Mouse (Mus musculus): Measurements from ENCODE around the gene Wwc2. TPM values are rescaled to one million over a fixed set of nuclear protein-coding genes. Genes with fewer than 3 reads are reported as not detected.

Wwc2 gene
- polyA plus RNA-seq, 1 experiment from 2014 or later = 18.3 TPM

DNA sequence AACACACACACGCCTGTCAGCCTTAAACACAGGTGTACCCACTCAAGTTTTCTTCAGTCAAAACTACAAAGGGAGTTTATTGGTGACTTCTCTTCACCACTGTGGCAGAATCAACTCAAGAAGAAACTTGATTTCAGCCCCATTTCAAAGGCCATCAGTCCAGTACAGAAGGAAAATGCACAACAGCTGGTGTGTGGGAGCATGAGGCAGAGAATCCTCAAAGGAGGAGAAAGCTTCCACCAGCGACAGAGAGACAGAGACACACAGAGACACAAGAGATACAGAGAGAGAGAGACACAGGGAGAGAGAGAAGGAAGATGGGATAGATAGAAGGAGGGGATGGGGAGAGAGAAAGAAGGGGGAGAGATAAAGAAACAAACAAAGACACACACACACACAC, 188.4 kb downstream of the Wwc2 start:
- H3K4me2 ChIP-seq (ENCODE audit: low read length) = no peak overlapping the region
- 68% methylated on average over 2 of the region's 2 CpGs for WGBS

DNA sequence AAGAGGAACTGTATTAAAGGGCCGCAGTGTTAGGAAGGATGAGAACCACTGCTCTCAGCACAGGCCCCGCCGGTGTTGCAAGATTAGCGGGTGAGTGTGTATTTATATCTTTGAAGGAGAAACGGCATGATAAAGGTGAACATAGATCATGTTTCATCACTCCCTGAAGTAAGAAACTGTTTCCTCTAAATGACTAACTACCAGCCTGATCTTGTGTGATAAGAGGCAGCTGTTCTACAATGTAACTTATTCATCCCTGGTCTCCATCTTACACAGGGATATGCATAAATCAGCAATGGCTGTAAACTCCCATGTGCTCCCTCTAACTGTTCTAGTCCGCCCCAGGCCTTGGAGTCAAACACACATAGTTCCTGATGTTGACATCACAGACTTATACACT, 191.3 kb downstream of the Wwc2 start:
- TF ChIP-seq CTCF (IDR thresholded peaks at IDR 0.05; ENCODE audit: low read depth) = no peak
- no peaks in the 10 kb centered on the region for H3K4me1 ChIP-seq (replicated peaks; ENCODE audit: insufficient read depth, low read length)
- no peak overlapping the region for H3K27ac ChIP-seq
- H3K4me2 ChIP-seq (ENCODE audit: low read length) = no peak overlapping the region
- no peaks in the 10 kb centered on the region for H3K9me3 ChIP-seq (replicated peaks; ENCODE audit: low read length)
- H3K4me3 ChIP-seq (replicated peaks; ENCODE audit: low read depth, low read length) = no peak overlapping the region
- no peaks in the 10 kb centered on the region for H3K27me3 ChIP-seq (ENCODE audit: insufficient read depth, low read length)
- H3K9ac ChIP-seq (ENCODE audit: low read depth, low read length) = no peak overlapping the region
- DNase-seq (ENCODE audit: low spot score) = peak; percentile 53
- WGBS = 17% methylated on average over 6 of the region's 6 CpGs
- no peaks in the 10 kb centered on the region for H3K36me3 ChIP-seq (ENCODE audit: insufficient read depth, low read length)
- ATAC-seq (replicated peaks; ENCODE audit: low FRiP score, low read depth) = no peak

More for the DNA sequence above, 188.4 kb downstream of the Wwc2 start:
- H3K36me3 ChIP-seq (ENCODE audit: insufficient read depth, low read length) = no peaks in the 10 kb centered on the region
- H3K9me3 ChIP-seq (replicated peaks; ENCODE audit: low read length) = no peaks in the 10 kb centered on the region
- no peak overlapping the region for H3K27ac ChIP-seq
- no peak for TF ChIP-seq CTCF (IDR thresholded peaks at IDR 0.05; ENCODE audit: low read depth)
- H3K27me3 ChIP-seq (ENCODE audit: insufficient read depth, low read length) = no peaks in the 10 kb centered on the region
- ATAC-seq (replicated peaks; ENCODE audit: low FRiP score, low read depth) (no peak), DNase-seq (ENCODE audit: low spot score) (no peak)
- no peak overlapping the region for H3K9ac ChIP-seq (ENCODE audit: low read depth, low read length)
- 0 out of 2 replicates have a peak, but pooled peaks cover 5% of the 10 kb centered on the region for H3K4me1 ChIP-seq (replicated peaks; ENCODE audit: insufficient read depth, low read length)
- H3K4me3 ChIP-seq (replicated peaks; ENCODE audit: low read depth, low read length) = no peak overlapping the region

DNA sequence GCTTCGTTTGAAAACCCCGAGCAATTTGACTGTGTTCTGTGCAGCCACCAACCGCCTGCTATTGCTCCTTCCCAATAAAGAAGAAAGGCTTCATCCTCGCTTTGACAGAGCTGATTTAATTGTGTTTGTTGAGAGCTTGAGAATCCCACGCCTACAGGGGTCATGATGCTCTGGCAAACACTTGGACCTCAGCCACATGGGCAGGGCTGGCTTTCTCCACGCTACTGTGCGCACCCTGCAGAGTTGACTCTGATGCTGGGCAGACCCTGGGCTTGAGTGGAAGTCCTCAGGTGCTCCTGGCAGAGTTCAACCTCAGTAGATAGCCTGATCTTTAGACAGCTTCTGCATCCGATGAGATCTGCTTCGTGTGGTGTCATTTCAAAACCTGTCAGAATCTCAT, 198.7 kb downstream of the Wwc2 start:
- ATAC-seq (replicated peaks; ENCODE audit: low FRiP score, low read depth) = no peak
- DNase-seq (ENCODE audit: low spot score) = no peak
- WGBS = 63% methylated on average over 9 of the region's 9 CpGs

DNA sequence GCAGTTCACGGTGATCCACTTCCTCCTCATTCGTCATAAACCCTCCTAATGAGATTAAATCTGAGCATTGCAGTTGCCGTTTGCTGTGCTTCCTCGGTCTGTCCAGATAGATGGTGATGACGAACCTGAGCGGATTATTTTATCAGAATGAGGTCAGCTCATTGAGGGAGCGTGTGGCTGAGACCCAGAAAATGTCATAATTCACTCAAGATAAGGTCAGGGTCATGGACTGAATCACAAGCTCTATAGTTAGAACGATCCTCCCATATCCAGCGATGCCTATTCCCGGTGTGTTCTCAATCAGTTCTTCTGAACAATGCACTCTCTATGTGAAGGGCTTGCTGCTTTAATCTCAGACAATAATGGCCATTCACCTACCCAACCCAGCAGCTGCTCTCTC, 203.0 kb downstream of the Wwc2 start:
- no peaks in the 10 kb centered on the region for H3K27me3 ChIP-seq (ENCODE audit: insufficient read depth, low read length)
- H3K36me3 ChIP-seq (ENCODE audit: insufficient read depth, low read length) = no peaks in the 10 kb centered on the region
- no peak overlapping the region for H3K4me2 ChIP-seq (ENCODE audit: low read length)
- no peak for TF ChIP-seq CTCF (IDR thresholded peaks at IDR 0.05; ENCODE audit: low read depth)
- WGBS = 33% methylated on average over 10 of the region's 10 CpGs
- H3K9ac ChIP-seq (ENCODE audit: low read depth, low read length) = no peak overlapping the region
- H3K27ac ChIP-seq = no peak overlapping the region
- no peaks in the 10 kb centered on the region for H3K4me1 ChIP-seq (replicated peaks; ENCODE audit: insufficient read depth, low read length)
- 0 out of 2 replicates have a peak, but pooled peaks have one; percentile 40 for ATAC-seq (replicated peaks; ENCODE audit: low FRiP score, low read depth)
- no peak overlapping the region for H3K4me3 ChIP-seq (replicated peaks; ENCODE audit: low read depth, low read length)
- no peak for DNase-seq (ENCODE audit: low spot score)
- H3K9me3 ChIP-seq (replicated peaks; ENCODE audit: low read length) = no peaks in the 10 kb centered on the region

More for the DNA sequence above, 198.7 kb downstream of the Wwc2 start:
- Histone ChIP-seq H3K9ac (ENCODE audit: low read depth, low read length) (no peak overlapping the region), H3K4me1 (replicated peaks; ENCODE audit: insufficient read depth, low read length) (no peaks in the 10 kb centered on the region), H3K4me3 (replicated peaks; ENCODE audit: low read depth, low read length) (no peak overlapping the region), H3K9me3 (replicated peaks; ENCODE audit: low read length) (no peaks in the 10 kb centered on the region), H3K4me2 (ENCODE audit: low read length) (no peak overlapping the region), H3K36me3 (ENCODE audit: insufficient read depth, low read length) (no peaks in the 10 kb centered on the region), H3K27me3 (ENCODE audit: insufficient read depth, low read length) (no peaks in the 10 kb centered on the region), H3K27ac (no peak overlapping the region)
- TF ChIP-seq CTCF (IDR thresholded peaks at IDR 0.05; ENCODE audit: low read depth) = no peak

DNA sequence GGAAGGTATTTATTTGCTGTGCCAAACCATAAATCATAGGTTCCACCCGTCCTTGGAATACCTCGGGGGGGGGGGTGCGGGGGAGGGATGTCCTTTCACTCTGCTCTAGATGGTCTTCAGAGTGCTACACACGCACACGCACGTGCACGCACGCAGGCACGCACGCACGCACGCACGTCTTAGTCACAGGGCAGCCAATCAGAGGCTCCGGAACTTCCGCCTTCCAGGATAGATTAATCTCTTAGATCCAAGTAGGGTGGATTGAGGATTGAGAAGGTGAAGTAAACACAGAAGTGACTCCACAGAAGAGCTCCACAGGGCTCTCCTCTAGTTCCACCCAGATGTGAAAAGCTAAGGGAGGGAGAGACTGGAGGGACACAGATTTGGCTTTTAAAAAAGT, 204.4 kb downstream of the Wwc2 start:
- Histone ChIP-seq H3K4me1 (replicated peaks; ENCODE audit: insufficient read depth, low read length) (no peaks in the 10 kb centered on the region), H3K9ac (ENCODE audit: low read depth, low read length) (no peak overlapping the region), H3K9me3 (replicated peaks; ENCODE audit: low read length) (no peaks in the 10 kb centered on the region), H3K4me2 (ENCODE audit: low read length) (no peak overlapping the region), H3K27ac (no peak overlapping the region), H3K36me3 (ENCODE audit: insufficient read depth, low read length) (no peaks in the 10 kb centered on the region), H3K27me3 (ENCODE audit: insufficient read depth, low read length) (no peaks in the 10 kb centered on the region), H3K4me3 (replicated peaks; ENCODE audit: low read depth, low read length) (no peak overlapping the region)
- no peak for TF ChIP-seq CTCF (IDR thresholded peaks at IDR 0.05; ENCODE audit: low read depth)
- 85% methylated on average over 15 of the region's 15 CpGs for WGBS
- DNase-seq (ENCODE audit: low spot score) (no peak), ATAC-seq (replicated peaks; ENCODE audit: low FRiP score, low read depth) (no peak; the same call in 1 of the 2 replicates)

DNA sequence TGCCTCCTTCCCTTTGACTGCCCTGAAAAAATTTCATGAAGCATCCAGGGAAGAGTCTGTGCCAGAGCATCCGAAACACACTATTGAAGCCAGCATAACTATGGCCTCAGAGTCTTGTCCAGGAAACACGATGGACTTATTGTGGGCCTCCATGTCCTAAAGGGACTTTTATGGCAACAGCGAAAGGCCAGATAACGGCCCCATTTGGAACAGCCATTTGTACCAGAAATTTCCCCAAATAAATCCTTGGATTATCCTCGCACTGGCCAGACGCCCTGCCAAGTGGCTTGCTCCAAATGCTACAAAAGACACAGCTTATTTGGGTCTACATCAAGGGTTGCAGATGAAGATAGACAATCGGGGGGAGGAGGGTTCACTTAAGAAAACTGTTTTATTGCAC, 206.3 kb downstream of the Wwc2 start:
- no peak for TF ChIP-seq CTCF (IDR thresholded peaks at IDR 0.05; ENCODE audit: low read depth)
- no peaks in the 10 kb centered on the region for H3K36me3 ChIP-seq (ENCODE audit: insufficient read depth, low read length)
- H3K4me3 ChIP-seq (replicated peaks; ENCODE audit: low read depth, low read length) = no peak overlapping the region
- ATAC-seq (replicated peaks; ENCODE audit: low FRiP score, low read depth) = no peak
- no peak overlapping the region for H3K9ac ChIP-seq (ENCODE audit: low read depth, low read length)
- no peak for DNase-seq (ENCODE audit: low spot score)
- H3K4me1 ChIP-seq (replicated peaks; ENCODE audit: insufficient read depth, low read length) = no peaks in the 10 kb centered on the region
- WGBS = 60% methylated on average over 7 of the region's 7 CpGs
- no peak overlapping the region for H3K27ac ChIP-seq
- no peaks in the 10 kb centered on the region for H3K9me3 ChIP-seq (replicated peaks; ENCODE audit: low read length)
- H3K4me2 ChIP-seq (ENCODE audit: low read length) = no peak overlapping the region
- H3K27me3 ChIP-seq (ENCODE audit: insufficient read depth, low read length) = no peaks in the 10 kb centered on the region

DNA sequence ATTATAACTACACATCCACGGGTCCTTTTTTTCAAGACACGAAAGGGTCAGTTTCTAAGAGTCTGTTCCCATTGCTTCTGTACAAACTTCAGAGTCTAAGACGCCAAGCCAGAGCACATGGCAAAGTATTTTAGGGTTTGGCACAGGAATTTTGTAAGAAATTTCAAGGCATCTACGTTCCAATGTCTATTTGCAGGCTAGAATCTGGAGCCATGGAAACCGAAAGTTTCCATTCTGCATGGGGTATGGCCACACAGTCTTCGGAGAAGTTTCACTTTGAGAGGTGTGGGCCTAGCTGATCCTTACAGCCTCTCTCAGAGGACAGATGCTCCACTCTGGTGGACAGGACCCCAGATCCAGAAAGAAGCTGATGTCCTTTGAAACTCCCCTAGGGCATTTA, 206.8 kb downstream of the Wwc2 start:
- Histone ChIP-seq H3K4me1 (replicated peaks; ENCODE audit: insufficient read depth, low read length) (no peaks in the 10 kb centered on the region), H3K36me3 (ENCODE audit: insufficient read depth, low read length) (no peaks in the 10 kb centered on the region), H3K27me3 (ENCODE audit: insufficient read depth, low read length) (no peaks in the 10 kb centered on the region), H3K27ac (no peak overlapping the region), H3K9me3 (replicated peaks; ENCODE audit: low read length) (no peaks in the 10 kb centered on the region), H3K9ac (ENCODE audit: low read depth, low read length) (no peak overlapping the region), H3K4me2 (ENCODE audit: low read length) (no peak overlapping the region), H3K4me3 (replicated peaks; ENCODE audit: low read depth, low read length) (no peak overlapping the region)
- TF ChIP-seq CTCF (IDR thresholded peaks at IDR 0.05; ENCODE audit: low read depth) = no peak
- WGBS = 91% methylated on average over 6 of the region's 6 CpGs
- ATAC-seq (replicated peaks; ENCODE audit: low FRiP score, low read depth) = no peak
- no peak for DNase-seq (ENCODE audit: low spot score)
